Comparison of ENCODE assay signal across 8 mouse cellular contexts in genomic region chr9:57148144-57148878, GRCm38 (mm10). TPM values are rescaled to one million over a fixed set of nuclear protein-coding genes. Genes with fewer than 3 reads are reported as not detected.
DNase-seq lines count a peak whose midpoint lies in the region; ATAC-seq and TF ChIP-seq lines count a peak whose summit lies in the region.

Gene Neil1 (minus strand): TSS chr9:57148305.

- no peaks in the 10 kb centered on the region for H3K36me3 ChIP-seq in hindbrain, embryonic 11.5 days (ENCODE audit: control insufficient read depth, insufficient read depth, low read length)
- H3K36me3 ChIP-seq in lung, embryonic 16.5 days (ENCODE audit: control insufficient read depth, insufficient read depth, low read length): no peaks in the 10 kb centered on the region
- peaks cover 11% of the 10 kb centered on the region for H3K36me3 ChIP-seq in thymus, adult 2 months (ENCODE audit: control insufficient read depth, insufficient read depth, low read length)

- 1% methylated on average over 27 of the region's 27 CpGs for WGBS in hindbrain, embryonic 11.5 days
- WGBS in lung, embryonic 16.5 days: under 1% methylated on average over 27 of the region's 27 CpGs
- under 1% methylated on average over 27 of the region's 27 CpGs for WGBS in thymus, adult 2 months

- POLR2A ChIA-PET in Patski (lab: Charles Lee): interaction anchor here (0.6 to 1.9 kb wide), 4 partner anchors 10 to 211 kb away, joined by 3 to 8 read pairs (median 4); partner anchors contain the start of gene Imp3

- H3K9ac ChIP-seq in hindbrain, embryonic 11.5 days (ENCODE audit: low read depth, low read length): peak within 1 kb of the TSS; percentile 69
- H3K9ac ChIP-seq in lung, embryonic 16.5 days (ENCODE audit: low read length): peak within 1 kb of the TSS; percentile 84

- H3K27me3 ChIP-seq in Patski: no peaks in the 10 kb centered on the region
- no peaks in the 10 kb centered on the region for H3K27me3 ChIP-seq in hindbrain, embryonic 11.5 days (ENCODE audit: control insufficient read depth, insufficient read depth, low read length)
- no peaks in the 10 kb centered on the region for H3K27me3 ChIP-seq in lung, embryonic 16.5 days (ENCODE audit: control insufficient read depth, insufficient read depth, low read depth, low read length)
- H3K27me3 ChIP-seq in thymus, adult 2 months (ENCODE audit: control insufficient read depth, insufficient read depth, low read length): no peaks in the 10 kb centered on the region

- ATAC-seq in Patski: peak; percentile 78
- ATAC-seq in hindbrain, embryonic 11.5 days (ENCODE audit: low FRiP score): peak; percentile 93
- ATAC-seq in lung, embryonic 16.5 days (ENCODE audit: low read depth): peak; percentile 95

- peak within 1 kb of the TSS; percentile 50 for H3K4me3 ChIP-seq in hindbrain, embryonic 11.5 days (ENCODE audit: low read depth, low read length)
- H3K4me3 ChIP-seq in lung, embryonic 16.5 days (ENCODE audit: low read length): peak within 1 kb of the TSS; percentile 59
- peak within 1 kb of the TSS; percentile 52 for H3K4me3 ChIP-seq in thymus, adult 2 months (ENCODE audit: control insufficient read depth, insufficient read depth, low read length)

- TF ChIP-seq CTCF in Patski (IDR thresholded peaks at IDR 0.05): no peak
- peak; percentile 46; the same call in 1 of the 2 replicates for TF ChIP-seq CTCF in thymus, adult 2 months (IDR thresholded peaks at IDR 0.05; ENCODE audit: borderline replicate concordance, control insufficient read depth, extremely low read depth, insufficient read depth, low read length, poor library complexity)

- H3K27ac ChIP-seq in hindbrain, embryonic 11.5 days (ENCODE audit: low read depth, low read length): peak within 1 kb of the TSS; percentile 79
- H3K27ac ChIP-seq in lung, embryonic 16.5 days (ENCODE audit: low read length): peak within 1 kb of the TSS; percentile 92
- H3K27ac ChIP-seq in thymus, adult 2 months (ENCODE audit: control insufficient read depth, insufficient read depth, low read length): peak within 1 kb of the TSS; percentile 88

- no peaks in the 10 kb centered on the region for H3K4me1 ChIP-seq in hindbrain, embryonic 11.5 days (replicated peaks; ENCODE audit: control insufficient read depth, insufficient read depth, low read length)
- H3K4me1 ChIP-seq in lung, embryonic 16.5 days (replicated peaks; ENCODE audit: control insufficient read depth, insufficient read depth, low read length): peaks cover 6% of the 10 kb centered on the region; the same call in 1 of the 2 replicates
- H3K4me1 ChIP-seq in thymus, adult 2 months (replicated peaks; ENCODE audit: control insufficient read depth, insufficient read depth, low read length): peaks cover 31% of the 10 kb centered on the region

- CTCF ChIA-PET in Patski (lab: Charles Lee): interaction anchor here (1.5 kb wide), 1 partner anchor 17 kb away, joined by 8 read pairs; no protein-coding TSS in a partner anchor

- H3K9me3 ChIP-seq in hindbrain, embryonic 11.5 days (ENCODE audit: control insufficient read depth, low read length): no peaks in the 10 kb centered on the region
- H3K9me3 ChIP-seq in lung, embryonic 16.5 days (ENCODE audit: control insufficient read depth, low read length): no peaks in the 10 kb centered on the region

- TF ChIP-seq POLR2A in thymus, adult 2 months (IDR thresholded peaks at IDR 0.05; ENCODE audit: control insufficient read depth, extremely low read depth, insufficient read depth, low read length, poor library complexity): peak; percentile 69; the same call in 1 of the 2 replicates

- no peak for DNase-seq in Patski (ENCODE audit: low read depth, low spot score)
- DNase-seq in cerebellum, postnatal 10 days: peak; percentile 89 to 91
- DNase-seq in frontal cortex, adult 2 months (ENCODE audit: extremely low spot score in 1 of 2, low spot score in 1 of 2): peak; percentile 94 to 96
- peak; percentile 88 for DNase-seq in hindbrain, embryonic 11.5 days (ENCODE audit: low spot score)
- peak; percentile 97 for DNase-seq in layer of hippocampus, adult 9-11 months
- peak; percentile 80 for DNase-seq in ovary, adult 18-20 months (ENCODE audit: low spot score)
- peak; percentile 78 for DNase-seq in thymus, adult 2 months

- H3K4me2 ChIP-seq in hindbrain, embryonic 11.5 days (replicated peaks; ENCODE audit: low read depth, low read length): peak within 1 kb of the TSS; percentile 53
- peak within 1 kb of the TSS; percentile 86 for H3K4me2 ChIP-seq in lung, embryonic 16.5 days (ENCODE audit: low read depth, low read length)

- in situ Hi-C loops in Patski (cut with MboI; ENCODE audit: low pct_unique_long_range_greater_than_20kb): no loop called here

RNA-seq across cellular contexts. Expression of gene Neil1, which starts in this region (rescaled TPM):
- polyA plus RNA-seq in Patski (2021): 13.0 TPM
- polyA plus RNA-seq in frontal cortex, adult 2 months (2012; rRNA removed): 13.5 and 15.0 TPM in 2 replicates
- 5.3 and 6.3 TPM in 2 replicates for polyA plus RNA-seq in hindbrain, embryonic 11.5 days (2014; fragmentation: Nextera tagmentation; extraction: Ambion mirVana)
- polyA plus RNA-seq in lung, embryonic 16.5 days (2015; fragmentation: Nextera tagmentation; extraction: Ambion mirVana): 8.8 and 9.3 TPM in 2 replicates
- polyA plus RNA-seq in thymus, adult 2 months (2012; rRNA removed): 47.2 and 49.1 TPM in 2 replicates
